Mouse (Mus musculus) forebrain, embryonic 12.5 days (tissue): ENCODE results near the gene Trim47. TPM values are rescaled to one million over a fixed set of nuclear protein-coding genes. Genes with fewer than 3 reads are reported as not detected.

ENCODE experiments used
- ATAC-seq: fragments of 200-750 bp; cut with Nextera tagmentation; 2 replicates; pipeline ENCODE4 v1.8.0; 2017; ENCODE audit warnings: moderate TSS enrichment; ENCODE audit not compliant: low FRiP score
- H3K27ac ChIP-seq: fragments of 300-500 bp; sonication (generic); 2 replicates; pipeline ENCODE4 v1.5.1; 2016; ENCODE audit warnings: mild to moderate bottlenecking
- H3K27me3 ChIP-seq: fragments of 300-500 bp; sonication (generic); 2 replicates; pipeline ENCODE4 v1.6.1; 2016; ENCODE audit warnings: mild to moderate bottlenecking
- H3K36me3 ChIP-seq: fragments of 300-500 bp; sonication (generic); replicated peaks from 2 replicates; pipeline ENCODE4 v1.6.1; 2016; ENCODE audit warnings: mild to moderate bottlenecking
- H3K4me1 ChIP-seq: fragments of 300-500 bp; sonication (generic); 2 replicates; pipeline ENCODE4 v1.6.1; 2016
- H3K4me2 ChIP-seq: fragments of 300-500 bp; sonication (generic); 2 replicates; pipeline ENCODE4 v1.6.1; 2016; ENCODE audit warnings: mild to moderate bottlenecking, moderate library complexity
- H3K4me3 ChIP-seq: fragments of 300-500 bp; sonication (generic); replicated peaks from 2 replicates; pipeline ENCODE4 v1.5.1; 2016; ENCODE audit warnings: mild to moderate bottlenecking
- H3K9ac ChIP-seq: fragments of 300-500 bp; sonication (generic); 2 replicates; pipeline ENCODE4 v1.6.1; 2016; ENCODE audit warnings: mild to moderate bottlenecking
- H3K9me3 ChIP-seq: fragments of 300-500 bp; sonication (generic); 2 replicates; pipeline ENCODE4 v1.6.1; 2016
- WGBS: fragments of 180-500 bp; shearing (Covaris S2); methylation state at CpG from one replicate; pipeline ENCODE4 v1.1.7; 2016; 5-methylcytosine and 5-hydroxymethylcytosine counted together
- polyA plus RNA-seq: library from polyadenylated mRNA; unstranded; fragments of >200 nt; fragmentation: Nextera tagmentation; extraction: Ambion mirVana; gene quantifications from 2 replicates; pipeline ENCODE4 v1.2.1, GENCODE M21; 2016

Gene Trim47
- polyA plus RNA-seq, 1 experiment from 2014 or later, result 3.2 TPM

DNA sequence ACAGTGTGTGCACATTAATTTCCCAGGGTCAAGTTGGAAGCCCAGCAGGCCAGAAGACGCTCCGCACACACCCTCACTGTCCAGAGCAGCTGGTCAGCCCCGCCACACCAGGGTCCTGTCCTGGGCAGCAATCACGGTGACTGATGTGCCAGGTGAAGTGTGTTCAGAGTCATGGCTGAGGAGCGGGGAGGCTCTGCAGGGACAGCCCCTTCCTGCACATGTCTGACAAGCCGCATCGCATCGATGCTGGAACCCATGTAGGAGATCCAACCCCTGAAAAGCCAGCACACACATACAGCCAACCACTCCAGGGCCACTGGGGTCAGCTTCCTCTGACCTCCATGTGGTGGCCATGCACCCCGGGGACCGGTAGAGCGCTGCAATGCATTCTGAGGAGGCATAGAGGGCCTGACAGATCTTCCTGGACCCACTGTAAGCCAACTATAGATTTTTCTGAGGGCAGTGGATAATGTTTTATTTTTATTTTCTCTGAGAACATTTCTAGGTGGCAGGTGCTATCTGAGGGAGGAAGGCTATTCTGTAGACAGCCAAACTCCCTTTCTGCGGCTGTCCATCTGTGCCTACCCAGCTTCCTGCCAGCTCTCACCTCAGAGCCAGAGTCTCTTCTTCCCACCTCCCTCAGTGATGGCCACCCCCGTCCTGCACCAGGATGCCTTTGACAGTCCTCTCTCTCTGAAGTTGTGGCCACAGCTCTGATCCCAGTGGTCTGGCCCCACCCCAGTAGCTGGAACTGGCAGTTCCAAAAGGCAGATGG is 65.2 kb downstream of the Trim47 start:
- WGBS, result 90% methylated on average over 13 of the region's 13 CpGs
- Histone ChIP-seq H3K4me3 (no peak overlapping the region), H3K27me3 (no peaks in the 10 kb centered on the region)

DNA sequence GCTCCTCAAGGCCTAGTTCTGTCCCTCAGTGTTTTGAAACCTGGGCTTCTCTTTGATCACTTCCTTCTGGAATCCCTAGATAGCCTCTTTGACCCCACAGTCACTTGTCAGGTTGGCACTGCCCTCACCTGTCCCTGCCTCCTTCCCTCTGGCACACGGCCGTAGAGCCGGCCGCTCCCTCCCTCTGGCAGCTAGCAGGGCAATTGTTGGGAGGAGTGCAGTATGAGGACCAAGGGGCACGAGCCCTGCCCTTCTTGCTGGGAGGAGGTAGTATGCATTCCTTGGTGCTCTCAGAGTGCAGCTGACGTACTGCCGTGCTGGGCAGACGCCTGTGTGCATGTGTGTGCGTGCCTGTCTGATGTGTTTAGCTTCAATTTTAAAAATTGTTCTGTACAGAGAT is 66.4 kb downstream of the Trim47 start:
- H3K9ac ChIP-seq, result no peak overlapping the region
- no peaks in the 10 kb centered on the region for H3K9me3 ChIP-seq
- no peak overlapping the region for H3K4me2 ChIP-seq
- H3K4me1 ChIP-seq, result peaks cover 9% of the 10 kb centered on the region; the same call in 1 of the 2 replicates
- H3K36me3 ChIP-seq, result peaks cover 70% of the 10 kb centered on the region
- no peaks in the 10 kb centered on the region for H3K27me3 ChIP-seq
- ATAC-seq, result no peak
- no peak overlapping the region for H3K4me3 ChIP-seq
- WGBS, result 91% methylated on average over 9 of the region's 9 CpGs
- H3K27ac ChIP-seq, result no peak overlapping the region

More for the DNA sequence above, 65.2 kb downstream of the Trim47 start:
- no peak overlapping the region for H3K4me2 ChIP-seq
- H3K27ac ChIP-seq, result no peak overlapping the region
- no peaks in the 10 kb centered on the region for H3K9me3 ChIP-seq
- H3K4me1 ChIP-seq, result peaks cover 9% of the 10 kb centered on the region; the same call in 1 of the 2 replicates
- H3K9ac ChIP-seq, result peak overlapping the region; percentile 25; the same call in 1 of the 2 replicates
- H3K36me3 ChIP-seq, result peaks cover 58% of the 10 kb centered on the region
- ATAC-seq, result no peak

DNA sequence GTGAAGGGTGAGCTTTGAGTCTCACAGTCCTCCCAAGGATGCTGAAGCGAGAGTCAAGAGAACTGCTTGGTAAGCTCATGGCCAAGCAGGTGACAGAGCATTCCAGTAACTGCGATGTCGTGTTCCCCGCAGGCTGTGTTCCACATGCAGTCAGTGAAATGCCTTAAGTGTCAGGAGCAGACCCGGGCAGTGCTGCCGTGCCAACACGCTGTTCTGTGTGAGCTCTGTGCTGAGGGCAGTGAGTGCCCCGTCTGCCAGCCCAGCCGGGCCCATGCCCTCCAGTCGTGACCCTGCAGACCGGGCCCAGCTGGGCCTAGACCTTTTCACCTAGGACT is 67.4 kb downstream of the Trim47 start:
- no peak for ATAC-seq
- no peak overlapping the region for H3K4me2 ChIP-seq
- H3K36me3 ChIP-seq, result peaks cover 78% of the 10 kb centered on the region
- WGBS, result 96% methylated on average over 11 of the region's 11 CpGs
- H3K9me3 ChIP-seq, result no peaks in the 10 kb centered on the region
- no peaks in the 10 kb centered on the region for H3K27me3 ChIP-seq
- H3K4me1 ChIP-seq, result peaks cover 9% of the 10 kb centered on the region; the same call in 1 of the 2 replicates
- H3K9ac ChIP-seq, result no peak overlapping the region
- H3K4me3 ChIP-seq, result no peak overlapping the region
- H3K27ac ChIP-seq, result no peak overlapping the region

DNA sequence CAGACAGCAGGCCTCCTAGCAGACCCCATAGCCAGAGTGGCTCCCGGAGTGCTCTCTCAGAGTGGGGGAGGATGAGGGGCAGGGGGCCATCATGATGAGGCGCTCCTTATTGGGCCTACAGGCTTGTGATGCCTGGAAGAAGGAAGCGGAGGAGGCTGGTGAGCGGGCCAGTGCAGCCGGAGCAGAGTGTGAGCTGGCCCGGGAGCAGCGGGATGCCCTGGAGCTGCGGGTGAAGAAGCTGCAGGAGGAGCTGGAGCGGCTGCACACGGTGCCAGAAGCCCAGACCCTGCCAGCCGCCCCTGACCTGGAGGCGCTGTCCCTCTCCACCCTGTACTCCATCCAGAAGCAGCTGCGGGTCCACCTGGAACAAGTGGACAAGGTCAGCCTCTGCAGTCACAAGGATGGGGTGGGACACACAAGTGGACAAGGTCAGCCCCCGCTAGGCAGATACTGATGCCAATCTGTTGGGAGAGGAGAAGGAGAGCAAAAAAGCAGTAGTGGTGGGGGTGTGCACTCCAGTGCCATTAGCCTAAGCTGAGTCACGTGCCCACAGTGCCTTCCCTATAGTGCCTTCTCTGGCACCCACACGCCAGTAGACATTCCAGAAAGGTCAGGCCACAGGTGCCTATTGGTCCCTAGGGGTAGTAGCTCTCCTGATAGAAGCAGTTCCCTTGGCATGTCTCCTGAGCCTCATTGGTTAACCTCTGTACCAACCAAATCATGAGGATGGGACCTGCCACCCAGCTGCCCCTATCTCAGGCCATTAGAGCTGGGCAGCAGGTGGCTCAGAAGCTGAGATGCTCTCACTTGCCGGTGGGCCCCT is 67.9 kb downstream of the Trim47 start:
- H3K36me3 ChIP-seq, result peaks cover 84% of the 10 kb centered on the region
- no peak overlapping the region for H3K4me2 ChIP-seq

DNA sequence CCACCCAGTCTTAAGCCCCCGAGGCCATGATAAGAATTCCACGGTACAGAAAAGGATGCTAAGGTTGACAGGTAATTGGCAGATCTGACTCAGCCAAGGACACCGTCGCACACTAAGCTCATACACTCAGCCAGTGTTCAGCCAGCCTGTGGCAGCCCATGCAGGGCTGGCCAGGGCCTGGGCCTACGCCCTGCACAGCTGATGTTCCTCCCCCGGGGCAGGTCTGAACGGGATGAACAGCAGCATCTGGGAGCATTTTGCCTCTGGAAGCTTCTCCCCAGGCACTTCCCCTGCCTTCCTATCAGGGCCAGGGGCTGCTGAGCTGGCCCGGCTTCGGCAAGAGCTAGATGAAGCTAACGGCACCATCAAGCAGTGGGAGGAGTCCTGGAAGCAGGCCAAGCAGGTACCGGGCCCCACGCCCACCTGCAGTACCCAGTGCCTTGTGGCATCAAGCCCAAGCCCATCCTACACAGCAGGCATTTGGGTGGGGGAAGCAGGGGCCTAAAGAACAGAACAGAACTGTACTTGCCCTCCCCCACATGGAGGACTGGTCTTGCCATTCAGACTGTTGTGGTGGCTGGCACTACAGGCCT is 68.9 kb downstream of the Trim47 start:
- H3K4me1 ChIP-seq, result peaks cover 9% of the 10 kb centered on the region; the same call in 1 of the 2 replicates
- 85% methylated on average over 12 of the region's 12 CpGs for WGBS
- H3K9me3 ChIP-seq, result no peaks in the 10 kb centered on the region
- peaks cover 92% of the 10 kb centered on the region for H3K36me3 ChIP-seq
- no peak overlapping the region for H3K4me2 ChIP-seq
- no peak overlapping the region for H3K9ac ChIP-seq
- no peak for ATAC-seq
- no peaks in the 10 kb centered on the region for H3K27me3 ChIP-seq
- H3K4me3 ChIP-seq, result no peak overlapping the region
- H3K27ac ChIP-seq, result no peak overlapping the region

More for the DNA sequence above, 67.9 kb downstream of the Trim47 start:
- ATAC-seq, result no peak
- Histone ChIP-seq H3K27me3 (no peaks in the 10 kb centered on the region), H3K27ac (0 out of 2 replicates have a peak overlapping the region, but pooled peaks have one; percentile 13), H3K9ac (no peak overlapping the region), H3K4me3 (no peak overlapping the region), H3K9me3 (no peaks in the 10 kb centered on the region), H3K4me1 (peaks cover 9% of the 10 kb centered on the region; the same call in 1 of the 2 replicates)
- 94% methylated on average over 17 of the region's 17 CpGs for WGBS

DNA sequence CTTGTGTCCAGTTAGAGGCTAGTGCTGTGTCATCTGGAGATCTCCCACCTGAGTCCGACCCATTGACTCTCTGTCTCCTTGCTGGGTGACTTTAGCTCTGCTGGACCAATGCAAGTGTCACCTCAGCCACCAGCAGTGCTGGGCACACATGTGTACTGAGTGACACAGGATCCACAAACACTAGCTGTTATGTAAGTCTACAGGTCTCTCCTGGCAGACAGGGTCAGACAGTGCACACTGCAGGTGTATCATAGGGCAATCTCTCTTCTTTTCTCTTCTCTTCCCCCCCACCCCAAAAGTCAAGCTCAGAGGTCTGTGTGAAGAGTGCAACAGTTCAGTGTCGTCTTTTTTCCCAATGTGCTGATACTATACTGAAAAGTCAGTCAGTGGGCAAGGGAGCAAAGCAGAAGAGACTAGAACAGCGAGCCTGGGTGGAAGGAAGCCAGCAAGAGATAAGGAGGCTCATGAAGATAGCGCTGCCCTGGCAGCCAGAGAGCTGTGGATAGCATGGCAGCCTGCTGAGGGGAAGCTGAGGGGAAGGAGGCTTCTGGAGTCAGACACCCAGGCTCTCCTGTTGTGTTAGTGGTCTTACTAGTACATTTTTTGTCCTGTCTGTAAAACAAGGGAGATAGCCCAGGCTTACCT is 69.7 kb downstream of the Trim47 start:
- no peak overlapping the region for H3K27ac ChIP-seq
- H3K4me3 ChIP-seq, result no peak overlapping the region
- H3K36me3 ChIP-seq, result peaks cover 96% of the 10 kb centered on the region
- no peaks in the 10 kb centered on the region for H3K9me3 ChIP-seq
- no peak overlapping the region for H3K9ac ChIP-seq
- peaks cover 7% of the 10 kb centered on the region; the same call in 1 of the 2 replicates for H3K4me1 ChIP-seq
- 92% methylated on average over 4 of the region's 4 CpGs for WGBS
- no peak overlapping the region for H3K4me2 ChIP-seq
- no peaks in the 10 kb centered on the region for H3K27me3 ChIP-seq
- ATAC-seq, result no peak

DNA sequence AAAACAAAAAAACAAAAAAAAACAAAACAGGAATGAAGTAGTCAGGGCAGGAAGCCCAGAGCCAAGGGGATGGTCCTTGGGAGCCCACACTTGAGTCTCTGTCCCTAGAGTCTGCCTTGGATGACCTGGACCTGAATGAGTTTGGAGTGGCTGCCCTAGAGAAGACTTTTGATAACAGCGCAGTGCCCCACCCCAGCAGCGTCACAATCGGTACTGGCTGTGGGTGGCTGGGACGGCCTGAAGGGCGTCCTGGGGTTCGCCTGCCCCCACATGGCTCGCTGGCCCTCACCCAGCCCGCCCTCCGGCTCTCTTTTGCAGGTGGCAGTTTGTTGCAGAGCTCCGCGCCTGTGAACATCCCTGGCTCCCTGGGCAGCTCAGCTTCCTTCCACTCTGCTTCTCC is 71.1 kb downstream of the Trim47 start:
- Histone ChIP-seq H3K4me2 (no peak overlapping the region), H3K27ac (no peak overlapping the region), H3K36me3 (peaks cover 98% of the 10 kb centered on the region)

More for the DNA sequence above, 71.1 kb downstream of the Trim47 start:
- H3K27me3 ChIP-seq, result no peaks in the 10 kb centered on the region
- 94% methylated on average over 11 of the region's 11 CpGs for WGBS
- H3K4me3 ChIP-seq, result no peak overlapping the region
- peaks cover 3% of the 10 kb centered on the region; the same call in 1 of the 2 replicates for H3K4me1 ChIP-seq
- no peak for ATAC-seq
- no peaks in the 10 kb centered on the region for H3K9me3 ChIP-seq
- no peak overlapping the region for H3K9ac ChIP-seq

Other genes with a start within 250 kb of the Trim47 start
- gene Smim5, start 227.2 kb downstream of the Trim47 start, polyA plus RNA-seq, result 1.1 and 1.3 TPM in 2 replicates
- 0.49 and 1.1 TPM in 2 replicates for gene Smim6, start 215.2 kb downstream of the Trim47 start, polyA plus RNA-seq
- 56.8 and 61.9 TPM in 2 replicates for gene Sap30bp, start 193.9 kb downstream of the Trim47 start, polyA plus RNA-seq
- 32.5 and 33.4 TPM in 2 replicates for gene Recql5, start 193.7 kb downstream of the Trim47 start, polyA plus RNA-seq
- gene Itgb4, start 152.5 kb downstream of the Trim47 start, polyA plus RNA-seq, result 0.94 and 1.0 TPM in 2 replicates
- gene Galk1, start 114.5 kb downstream of the Trim47 start, polyA plus RNA-seq, result 98.3 and 107 TPM in 2 replicates
- gene H3f3b, start 99.2 kb downstream of the Trim47 start, polyA plus RNA-seq, result 2,341 and 2,432 TPM in 2 replicates
- 47.9 and 50.4 TPM in 2 replicates for gene Unk, start 96.9 kb downstream of the Trim47 start, polyA plus RNA-seq
- 0.69 and 0.73 TPM in 2 replicates for gene Unc13d, start 49.2 kb downstream of the Trim47 start, polyA plus RNA-seq
- gene Wbp2, start 40.2 kb downstream of the Trim47 start, polyA plus RNA-seq, result 92.3 and 101 TPM in 2 replicates
- 1.9 and 2.1 TPM in 2 replicates for gene Trim65, start 3.9 kb upstream of the Trim47 start, polyA plus RNA-seq
- gene Mrpl38, start 11.7 kb upstream of the Trim47 start, polyA plus RNA-seq, result 89.6 and 90.5 TPM in 2 replicates
- 80.8 and 85.2 TPM in 2 replicates for gene Fbf1, start 41.0 kb upstream of the Trim47 start, polyA plus RNA-seq
- 55.9 and 57.4 TPM in 2 replicates for gene Ten1, start 71.6 kb upstream of the Trim47 start, polyA plus RNA-seq
- 36.0 and 36.8 TPM in 2 replicates for gene Acox1, start 71.8 kb upstream of the Trim47 start, polyA plus RNA-seq
- 0.61 and 0.65 TPM in 2 replicates for gene Evpl, start 110.9 kb upstream of the Trim47 start, polyA plus RNA-seq
- gene Srp68, start 147.0 kb upstream of the Trim47 start, polyA plus RNA-seq, result 84.8 and 86.5 TPM in 2 replicates
- 0.19 and 0.46 TPM in 2 replicates for gene Galr2, start 153.7 kb upstream of the Trim47 start, polyA plus RNA-seq
- 73.3 and 78.8 TPM in 2 replicates for gene Exoc7, start 180.0 kb upstream of the Trim47 start, polyA plus RNA-seq
- 10.3 and 14.3 TPM in 2 replicates for gene Foxj1, start 208.2 kb upstream of the Trim47 start, polyA plus RNA-seq